Comparison of ENCODE assay signal across 9 mouse cellular contexts in genomic region chr3:87033357-87033756, GRCm38 (mm10). TPM values are rescaled to one million over a fixed set of nuclear protein-coding genes. Genes with fewer than 3 reads are reported as not detected.
DNase-seq lines count a peak whose midpoint lies in the region; ATAC-seq and TF ChIP-seq lines count a peak whose summit lies in the region.
"Had no signal": no experiment of that assay in that cellular context is flagged by ENCODE, and none has a peak within 500 bp of the region (broad histone marks: within the 10 kb centered on the region; RNA-seq: fewer than 3 reads in every experiment).

No protein-coding gene starts in this region.

- H3K4me2 ChIP-seq in lung, embryonic 14.5 days = no peak overlapping the region
- H3K4me2 ChIP-seq: limb, embryonic 12.5 days had no signal

- no peak overlapping the region for H3K27ac ChIP-seq in lung, embryonic 14.5 days (ENCODE audit: low read depth)
- H3K27ac ChIP-seq: limb, embryonic 12.5 days had no signal

- H3K9ac ChIP-seq in lung, embryonic 14.5 days = no peak overlapping the region
- H3K9ac ChIP-seq: limb, embryonic 12.5 days had no signal

- no peaks in the 10 kb centered on the region for H3K9me3 ChIP-seq in lung, embryonic 14.5 days (ENCODE audit: low read depth, low read length)
- H3K9me3 ChIP-seq: limb, embryonic 12.5 days had no signal

- no peaks in the 10 kb centered on the region for H3K27me3 ChIP-seq in lung, embryonic 14.5 days (ENCODE audit: insufficient read depth, low read length)
- H3K27me3 ChIP-seq: limb, embryonic 12.5 days had no signal

- 18% methylated on average over 8 of the region's 8 CpGs for WGBS in lung, embryonic 14.5 days

- no peak overlapping the region for H3K4me3 ChIP-seq in lung, embryonic 14.5 days (ENCODE audit: low read depth, low read length)
- H3K4me3 ChIP-seq: limb, embryonic 12.5 days had no signal

- ATAC-seq in lung, embryonic 14.5 days (ENCODE audit: insufficient read depth) = peak; percentile 59; the same call in 1 of the 2 replicates

- H3K36me3 ChIP-seq in lung, embryonic 14.5 days (ENCODE audit: insufficient read depth) = no peaks in the 10 kb centered on the region
- H3K36me3 ChIP-seq: limb, embryonic 12.5 days had no signal

- H3K4me1 ChIP-seq in lung, embryonic 14.5 days (ENCODE audit: insufficient read depth) = no peaks in the 10 kb centered on the region; the same call in 1 of the 2 replicates
- H3K4me1 ChIP-seq: limb, embryonic 12.5 days had no signal

- peak; percentile 52 for DNase-seq in CD4-positive helper T cell, adult 2 months (ENCODE audit: low read depth, low spot score)
- DNase-seq in adrenal gland, adult 18-20 months (ENCODE audit: low spot score in 2 of 2) = peak; percentile 74 to 80
- DNase-seq in embryo, embryonic 10 days (ENCODE audit: low spot score) = peak; percentile 82
- peak; percentile 49 to 66 for DNase-seq in gastrocnemius, postnatal 4 days (ENCODE audit: low spot score in 2 of 2)
- DNase-seq in kidney, postnatal 4 days = peak; percentile 86
- peak; percentile 95 for DNase-seq in lung, embryonic 14.5 days
- peak; percentile 75 to 87 for DNase-seq in right cerebral cortex, postnatal 10 days (ENCODE audit: low spot score in 2 of 2)
- DNase-seq in urinary bladder, postnatal 14 days (ENCODE audit: low spot score) = peak; percentile 70

- peak; percentile 96 for TF ChIP-seq CTCF in lung, embryonic 14.5 days (IDR thresholded peaks at IDR 0.05; ENCODE audit: low read depth)

RNA-seq across cellular contexts. Expression of gene Cd1d1, which starts 34.1 kb away (rescaled TPM):
- 100 to 1,000 TPM in 1 of 2 experiments, 10 to 100 TPM in 1; 51.3 to 286 TPM for total RNA-seq in adrenal gland, adult 18-20 months (2021)
- total RNA-seq in gastrocnemius, postnatal 4 days (2021) = 10 to 100 TPM; 12.0 to 13.5 TPM
- 31.9 and 35.3 TPM in 2 replicates for polyA plus RNA-seq in lung, embryonic 14.5 days (2014; fragmentation: Nextera tagmentation; extraction: Ambion mirVana)
